Mouse (Mus musculus): ENCODE measurements around the gene Rnf145.

- TF ChIP-seq POLR2A (IDR thresholded peaks at IDR 0.05; ENCODE audit: borderline replicate concordance, insufficient read depth, low read length) (no peak), CTCF (IDR thresholded peaks at IDR 0.05; ENCODE audit: borderline replicate concordance, insufficient read depth, low read depth, low read length) (no peak)
These were observed 14.3 kb downstream of the Rnf145 start for GRCm38 (mm10) chr11:44532846-44533781.

All from cerebellum, adult 2 months (tissue).